Mouse (Mus musculus): Measurements from ENCODE around the gene Prr15. TPM values are rescaled to one million over a fixed set of nuclear protein-coding genes. Genes with fewer than 3 reads are reported as not detected.

Prr15 gene
- polyA plus RNA-seq, 1 experiment from 2014 or later = 2.7 TPM

DNA sequence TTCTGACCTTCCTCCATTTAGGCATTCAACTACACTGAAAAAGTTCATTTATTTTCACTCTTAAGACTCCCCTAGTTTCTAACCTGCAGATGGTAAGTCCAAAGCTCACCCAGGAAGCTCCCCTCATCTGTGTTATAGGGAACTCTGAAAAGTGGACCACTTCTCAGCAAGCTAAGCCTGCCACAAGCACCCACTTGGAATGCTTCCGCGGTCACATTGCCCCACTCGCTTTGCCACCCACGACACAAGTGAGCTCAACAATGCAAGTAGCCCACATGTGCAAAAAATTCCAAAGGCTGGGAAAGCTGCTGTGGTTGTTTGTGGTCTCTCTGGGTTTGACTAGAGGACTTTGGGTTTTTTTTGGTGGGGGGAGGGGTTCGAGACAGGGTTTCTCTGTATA is 15.5 kb downstream of the Prr15 start:
- H3K27ac ChIP-seq (ENCODE audit: low read length) = no peak overlapping the region
- H3K27me3 ChIP-seq (replicated peaks; ENCODE audit: control insufficient read depth, insufficient read depth, low read length) = no peaks in the 10 kb centered on the region
- H3K4me1 ChIP-seq (replicated peaks; ENCODE audit: control insufficient read depth, insufficient read depth, low read length) = no peaks in the 10 kb centered on the region
- 90% methylated on average over 5 of the region's 5 CpGs for WGBS
- no peak overlapping the region for H3K4me3 ChIP-seq (replicated peaks; ENCODE audit: low read length)
- no peak overlapping the region for H3K9ac ChIP-seq (replicated peaks; ENCODE audit: low read depth, low read length)
- no peaks in the 10 kb centered on the region for H3K9me3 ChIP-seq (ENCODE audit: control insufficient read depth, low read length)
- H3K36me3 ChIP-seq (ENCODE audit: control insufficient read depth, insufficient read depth) = no peaks in the 10 kb centered on the region
- no peak overlapping the region for H3K4me2 ChIP-seq (ENCODE audit: low read length)
- ATAC-seq = no peak

DNA sequence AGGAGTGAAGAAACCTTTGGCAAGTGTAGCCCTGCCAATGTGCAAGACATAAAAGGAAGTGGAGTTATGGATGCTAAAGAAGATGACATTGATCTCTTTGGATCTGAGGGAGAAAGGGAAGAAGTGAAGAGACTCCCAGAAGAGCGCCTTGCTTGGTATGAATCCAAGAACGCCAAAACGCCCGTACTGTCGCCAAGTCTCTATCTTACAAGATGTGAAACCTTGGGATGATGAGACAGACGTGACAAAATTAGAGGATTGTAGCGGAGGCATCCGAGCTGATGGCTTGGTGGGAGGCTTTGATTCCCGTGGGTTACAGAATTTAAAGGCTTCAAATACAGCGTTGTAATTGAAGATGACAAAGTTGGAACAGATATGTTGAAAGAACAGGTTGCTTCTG is 16.6 kb downstream of the Prr15 start:
- H3K4me2 ChIP-seq (ENCODE audit: low read length) = no peak overlapping the region
- no peak for ATAC-seq
- H3K9ac ChIP-seq (replicated peaks; ENCODE audit: low read depth, low read length) = no peak overlapping the region
- no peaks in the 10 kb centered on the region for H3K4me1 ChIP-seq (replicated peaks; ENCODE audit: control insufficient read depth, insufficient read depth, low read length)
- H3K27me3 ChIP-seq (replicated peaks; ENCODE audit: control insufficient read depth, insufficient read depth, low read length) = no peaks in the 10 kb centered on the region
- 77% methylated on average over 10 of the region's 10 CpGs for WGBS
- no peaks in the 10 kb centered on the region for H3K9me3 ChIP-seq (ENCODE audit: control insufficient read depth, low read length)
- no peaks in the 10 kb centered on the region for H3K36me3 ChIP-seq (ENCODE audit: control insufficient read depth, insufficient read depth)
- H3K27ac ChIP-seq (ENCODE audit: low read length) = no peak overlapping the region
- no peak overlapping the region for H3K4me3 ChIP-seq (replicated peaks; ENCODE audit: low read length)

DNA sequence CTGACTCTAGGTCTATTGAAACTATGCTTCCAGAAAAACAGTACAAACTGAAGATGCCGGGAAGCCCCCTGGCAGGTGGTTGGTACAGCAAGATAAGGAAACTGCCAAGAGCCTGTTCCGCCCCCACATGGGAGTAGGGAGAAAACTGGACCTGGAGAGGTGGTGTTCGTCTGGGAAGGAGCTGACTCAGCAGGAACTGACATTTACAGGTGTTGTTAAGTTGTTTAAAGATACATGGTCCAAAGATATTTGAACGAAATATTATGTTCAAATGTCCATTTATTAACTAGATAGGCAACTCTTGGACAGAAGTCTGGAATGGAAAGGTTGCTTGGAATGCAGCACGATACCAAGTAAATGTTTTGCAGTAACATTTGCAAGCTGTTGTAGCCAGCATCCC is 26.2 kb downstream of the Prr15 start:
- H3K4me3 ChIP-seq (replicated peaks; ENCODE audit: low read length) = no peak overlapping the region
- no peak overlapping the region for H3K4me2 ChIP-seq (ENCODE audit: low read length)
- H3K4me1 ChIP-seq (replicated peaks; ENCODE audit: control insufficient read depth, insufficient read depth, low read length) = 0 out of 2 replicates have a peak, but pooled peaks cover 3% of the 10 kb centered on the region
- 82% methylated on average over 5 of the region's 5 CpGs for whole genome bisulfite sequencing
- no peak for ATAC-seq
- no peak overlapping the region for H3K9ac ChIP-seq (replicated peaks; ENCODE audit: low read depth, low read length)
- H3K9me3 ChIP-seq (ENCODE audit: control insufficient read depth, low read length) = no peaks in the 10 kb centered on the region
- no peaks in the 10 kb centered on the region for H3K36me3 ChIP-seq (ENCODE audit: control insufficient read depth, insufficient read depth)
- H3K27me3 ChIP-seq (replicated peaks; ENCODE audit: control insufficient read depth, insufficient read depth, low read length) = no peaks in the 10 kb centered on the region
- no peak overlapping the region for H3K27ac ChIP-seq (ENCODE audit: low read length)

DNA sequence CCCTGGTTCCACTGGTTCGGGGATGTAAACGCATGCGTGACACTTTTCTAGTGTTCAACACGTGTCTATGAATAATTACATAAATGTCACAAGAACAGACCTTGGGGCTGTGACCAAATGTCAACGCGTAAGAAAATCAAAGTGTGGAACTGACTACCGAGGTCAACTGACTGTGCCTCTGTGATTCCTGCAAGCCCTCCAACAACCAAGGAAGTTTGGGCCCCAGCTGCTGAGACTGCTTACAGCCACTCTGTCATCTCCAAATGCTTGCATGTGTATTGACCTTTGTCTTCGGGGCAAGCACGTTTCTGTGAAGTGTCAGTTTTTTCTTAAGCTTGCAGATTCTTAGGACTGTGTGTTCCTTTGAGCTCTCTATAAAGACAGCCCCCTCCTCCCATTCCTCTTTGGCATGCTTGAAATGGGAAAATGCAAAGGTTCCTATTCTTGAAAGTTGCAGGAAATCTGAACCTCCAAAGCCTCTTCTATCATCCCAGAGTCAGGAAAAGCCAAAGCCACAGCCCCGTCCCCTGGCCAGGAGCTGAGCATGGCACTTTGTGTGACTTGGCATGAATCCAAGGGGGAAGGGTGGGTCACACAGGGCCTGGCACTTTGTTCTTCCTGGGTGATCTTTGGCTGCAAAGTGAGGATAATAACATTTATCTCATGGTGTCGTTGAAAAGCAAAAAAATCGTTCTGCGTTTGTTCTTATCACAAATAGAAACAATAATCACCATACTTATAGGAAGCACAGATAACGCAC is 27.5 kb downstream of the Prr15 start:
- Histone ChIP-seq H3K36me3 (ENCODE audit: control insufficient read depth, insufficient read depth) (no peaks in the 10 kb centered on the region), H3K27me3 (replicated peaks; ENCODE audit: control insufficient read depth, insufficient read depth, low read length) (no peaks in the 10 kb centered on the region), H3K4me3 (replicated peaks; ENCODE audit: low read length) (no peak overlapping the region), H3K27ac (ENCODE audit: low read length) (no peak overlapping the region), H3K9ac (replicated peaks; ENCODE audit: low read depth, low read length) (no peak overlapping the region), H3K4me1 (replicated peaks; ENCODE audit: control insufficient read depth, insufficient read depth, low read length) (0 out of 2 replicates have a peak, but pooled peaks cover 3% of the 10 kb centered on the region), H3K9me3 (ENCODE audit: control insufficient read depth, low read length) (no peaks in the 10 kb centered on the region), H3K4me2 (ENCODE audit: low read length) (no peak overlapping the region)
- ATAC-seq = no peak
- 71% methylated on average over 14 of the region's 14 CpGs for WGBS

DNA sequence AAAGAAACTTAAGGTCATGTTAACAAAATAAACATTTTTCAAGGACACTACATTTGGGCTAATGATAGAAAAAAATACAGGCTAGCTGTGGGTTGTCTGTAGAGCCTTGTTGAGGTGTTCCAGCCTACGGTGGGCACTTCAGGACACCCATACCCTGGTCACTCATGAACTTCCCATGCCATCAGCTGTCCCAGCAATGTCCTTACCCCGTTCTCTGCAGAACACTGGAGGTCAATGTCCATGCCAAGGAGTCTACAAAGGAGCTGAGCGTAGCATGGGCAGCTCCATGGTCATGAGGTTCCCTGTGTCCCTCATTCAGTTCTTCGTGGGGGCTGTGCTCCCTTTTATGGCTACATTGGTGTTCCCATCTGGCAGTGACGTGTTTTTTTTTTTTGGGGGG is 28.1 kb downstream of the Prr15 start:
- Histone ChIP-seq H3K27ac (ENCODE audit: low read length) (no peak overlapping the region), H3K9ac (replicated peaks; ENCODE audit: low read depth, low read length) (no peak overlapping the region), H3K4me1 (replicated peaks; ENCODE audit: control insufficient read depth, insufficient read depth, low read length) (0 out of 2 replicates have a peak, but pooled peaks cover 3% of the 10 kb centered on the region), H3K36me3 (ENCODE audit: control insufficient read depth, insufficient read depth) (no peaks in the 10 kb centered on the region), H3K9me3 (ENCODE audit: control insufficient read depth, low read length) (no peaks in the 10 kb centered on the region), H3K4me2 (ENCODE audit: low read length) (no peak overlapping the region), H3K4me3 (replicated peaks; ENCODE audit: low read length) (no peak overlapping the region), H3K27me3 (replicated peaks; ENCODE audit: control insufficient read depth, insufficient read depth, low read length) (no peaks in the 10 kb centered on the region)
- no peak for ATAC-seq
- WGBS = 84% methylated on average over 5 of the region's 5 CpGs

DNA sequence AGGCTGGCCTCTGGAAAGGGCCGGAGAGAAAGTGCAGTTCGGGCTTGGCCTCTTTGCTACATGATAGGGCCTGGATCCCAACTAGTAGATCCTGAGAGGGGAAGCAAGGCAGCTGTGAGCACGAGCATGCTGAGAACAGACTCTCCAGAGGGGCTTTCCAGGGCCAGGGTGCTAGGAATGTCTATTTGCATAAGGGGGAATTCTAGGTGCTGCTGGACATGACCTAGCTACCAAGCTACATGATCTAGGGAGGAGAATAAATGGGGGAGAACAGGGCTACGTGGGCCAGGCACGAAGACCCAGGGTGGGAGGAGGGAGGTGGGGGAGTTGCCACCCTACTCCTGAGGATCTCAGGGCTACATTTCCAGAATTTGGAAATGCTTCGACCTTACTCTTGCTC is 30.0 kb downstream of the Prr15 start:
- no peak overlapping the region for H3K4me2 ChIP-seq (ENCODE audit: low read length)
- no peak overlapping the region for H3K27ac ChIP-seq (ENCODE audit: low read length)
- no peaks in the 10 kb centered on the region for H3K27me3 ChIP-seq (replicated peaks; ENCODE audit: control insufficient read depth, insufficient read depth, low read length)
- 0 out of 2 replicates have a peak, but pooled peaks cover 3% of the 10 kb centered on the region for H3K4me1 ChIP-seq (replicated peaks; ENCODE audit: control insufficient read depth, insufficient read depth, low read length)
- H3K9me3 ChIP-seq (ENCODE audit: control insufficient read depth, low read length) = no peaks in the 10 kb centered on the region
- no peaks in the 10 kb centered on the region for H3K36me3 ChIP-seq (ENCODE audit: control insufficient read depth, insufficient read depth)
- 83% methylated on average over 6 of the region's 6 CpGs for WGBS
- no peak overlapping the region for H3K4me3 ChIP-seq (replicated peaks; ENCODE audit: low read length)
- no peak overlapping the region for H3K9ac ChIP-seq (replicated peaks; ENCODE audit: low read depth, low read length)
- no peak for ATAC-seq

DNA sequence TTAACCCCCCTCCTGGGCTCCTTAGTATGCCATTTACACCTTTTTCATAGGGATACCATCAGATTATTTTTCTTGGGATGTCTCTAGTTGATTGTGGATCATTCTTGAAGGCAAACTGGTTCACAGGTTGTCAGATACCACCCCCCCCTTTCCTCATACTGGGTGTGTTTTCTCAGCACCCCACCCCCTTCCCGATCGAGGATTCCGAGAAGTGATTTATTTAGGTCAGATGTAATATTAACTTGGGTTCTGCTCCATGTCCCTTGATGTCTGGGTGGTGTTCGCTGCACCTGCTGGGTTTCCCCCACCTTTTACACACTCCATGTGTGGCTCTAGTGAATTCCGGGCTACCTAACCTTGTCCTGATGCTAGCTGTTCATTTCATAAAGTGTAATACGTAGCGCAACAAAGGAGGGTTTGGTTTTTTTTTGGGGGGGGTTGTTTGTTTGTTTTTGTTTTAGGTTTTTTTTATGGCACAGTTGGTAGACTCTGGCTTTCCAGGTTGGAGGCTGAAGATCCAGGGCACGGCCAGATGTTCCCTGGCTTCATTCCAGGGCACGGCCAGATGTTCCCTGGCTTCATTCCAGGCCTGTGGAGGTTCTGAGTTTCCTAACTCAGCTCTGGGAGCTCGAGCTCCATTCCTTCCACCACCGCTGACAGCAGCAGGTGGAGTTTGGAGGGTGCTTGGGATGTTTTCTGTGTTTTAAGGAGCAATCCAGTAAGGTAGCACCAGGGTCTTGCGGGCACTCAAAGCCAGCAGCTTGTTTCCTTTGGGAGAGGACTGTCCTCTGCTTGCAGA is 37.1 kb downstream of the Prr15 start:
- H3K4me2 ChIP-seq (ENCODE audit: low read length) = no peak overlapping the region
- H3K9me3 ChIP-seq (ENCODE audit: control insufficient read depth, low read length) = no peaks in the 10 kb centered on the region
- no peak overlapping the region for H3K9ac ChIP-seq (replicated peaks; ENCODE audit: low read depth, low read length)
- 87% methylated on average over 12 of the region's 12 CpGs for WGBS
- H3K4me3 ChIP-seq (replicated peaks; ENCODE audit: low read length) = no peak overlapping the region
- ATAC-seq = no peak
- no peaks in the 10 kb centered on the region for H3K4me1 ChIP-seq (replicated peaks; ENCODE audit: control insufficient read depth, insufficient read depth, low read length)
- no peaks in the 10 kb centered on the region for H3K27me3 ChIP-seq (replicated peaks; ENCODE audit: control insufficient read depth, insufficient read depth, low read length)
- H3K36me3 ChIP-seq (ENCODE audit: control insufficient read depth, insufficient read depth) = no peaks in the 10 kb centered on the region
- H3K27ac ChIP-seq (ENCODE audit: low read length) = no peak overlapping the region

DNA sequence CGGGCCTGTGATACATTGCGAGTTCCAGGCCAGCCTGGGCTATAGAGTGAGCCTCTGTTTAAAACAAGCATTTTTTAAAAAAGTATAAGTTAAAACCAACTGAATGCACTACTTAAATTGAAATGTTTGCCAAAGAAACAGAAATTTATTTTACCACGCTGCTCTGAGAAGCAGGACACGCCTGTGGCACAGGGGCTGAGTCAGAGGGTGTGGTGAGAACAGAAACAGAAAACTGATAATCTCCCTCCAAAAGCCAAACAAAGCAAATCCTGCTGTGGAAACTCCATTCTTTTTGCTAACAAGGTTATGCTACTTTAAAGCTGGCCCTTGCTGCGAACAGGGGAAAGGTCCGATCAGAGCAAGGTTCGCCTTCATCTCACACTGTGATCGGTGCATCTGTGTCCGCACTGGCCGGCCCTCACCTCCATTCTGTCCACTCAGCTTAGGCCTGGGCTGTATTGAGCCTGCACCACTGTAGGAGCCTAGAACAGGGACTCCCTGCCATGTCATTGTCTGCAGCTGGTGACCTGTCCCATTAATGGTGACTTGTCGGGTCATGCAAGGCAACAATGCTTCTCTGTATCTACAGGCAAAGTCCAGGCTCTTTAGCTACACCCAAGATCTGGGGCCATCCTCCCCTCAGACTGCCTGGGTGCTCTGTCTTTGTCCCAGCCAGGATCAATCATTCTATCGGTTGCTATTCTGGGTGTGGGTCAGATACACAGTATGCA is 38.9 kb downstream of the Prr15 start:
- H3K4me3 ChIP-seq (replicated peaks; ENCODE audit: low read length) = no peak overlapping the region
- H3K27me3 ChIP-seq (replicated peaks; ENCODE audit: control insufficient read depth, insufficient read depth, low read length) = no peaks in the 10 kb centered on the region
- H3K4me1 ChIP-seq (replicated peaks; ENCODE audit: control insufficient read depth, insufficient read depth, low read length) = no peaks in the 10 kb centered on the region
- 52% methylated on average over 12 of the region's 12 CpGs for WGBS
- H3K4me2 ChIP-seq (ENCODE audit: low read length) = no peak overlapping the region
- no peak overlapping the region for H3K9ac ChIP-seq (replicated peaks; ENCODE audit: low read depth, low read length)
- no peak overlapping the region for H3K27ac ChIP-seq (ENCODE audit: low read length)
- no peaks in the 10 kb centered on the region for H3K36me3 ChIP-seq (ENCODE audit: control insufficient read depth, insufficient read depth)
- no peaks in the 10 kb centered on the region for H3K9me3 ChIP-seq (ENCODE audit: control insufficient read depth, low read length)
- no peak for ATAC-seq

DNA sequence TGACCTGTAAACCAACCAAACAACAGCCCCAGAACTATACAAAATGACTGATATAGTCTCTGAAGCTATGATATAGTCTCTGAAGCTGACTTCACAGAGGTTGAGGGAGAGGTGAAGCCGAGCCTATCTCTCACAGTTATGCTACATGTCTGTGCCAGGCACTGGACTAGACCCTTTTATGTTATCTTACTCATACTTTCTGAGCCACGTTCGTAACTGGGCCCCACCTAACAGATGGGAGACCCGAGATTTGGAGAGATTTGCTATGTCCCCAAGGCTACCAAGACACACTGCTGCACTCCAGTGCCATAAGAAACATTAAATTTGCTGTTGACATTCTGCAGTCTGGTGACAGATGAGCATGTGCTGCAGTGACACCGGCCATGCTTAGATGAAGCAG is 41.0 kb downstream of the Prr15 start:
- no peaks in the 10 kb centered on the region for H3K27me3 ChIP-seq (replicated peaks; ENCODE audit: control insufficient read depth, insufficient read depth, low read length)
- no peaks in the 10 kb centered on the region for H3K9me3 ChIP-seq (ENCODE audit: control insufficient read depth, low read length)
- H3K4me1 ChIP-seq (replicated peaks; ENCODE audit: control insufficient read depth, insufficient read depth, low read length) = no peaks in the 10 kb centered on the region
- 86% methylated on average over 5 of the region's 5 CpGs for WGBS
- no peaks in the 10 kb centered on the region for H3K36me3 ChIP-seq (ENCODE audit: control insufficient read depth, insufficient read depth)
- ATAC-seq = no peak
- H3K27ac ChIP-seq (ENCODE audit: low read length) = no peak overlapping the region
- H3K4me2 ChIP-seq (ENCODE audit: low read length) = no peak overlapping the region
- no peak overlapping the region for H3K9ac ChIP-seq (replicated peaks; ENCODE audit: low read depth, low read length)
- no peak overlapping the region for H3K4me3 ChIP-seq (replicated peaks; ENCODE audit: low read length)

Measured in forebrain, embryonic 16.5 days (tissue).